22 mouse cellular contexts compared by ENCODE assay signal in genomic region chr6:146458436-146458835, GRCm38 (mm10). TPM values are rescaled to one million over a fixed set of nuclear protein-coding genes. Genes with fewer than 3 reads are reported as not detected.
DNase-seq lines count a peak whose midpoint lies in the region; ATAC-seq lines count a peak whose summit lies in the region.
"Had no signal": no experiment of that assay in that cellular context is flagged by ENCODE, and none has a peak within 500 bp of the region (broad histone marks: within the 10 kb centered on the region; RNA-seq: fewer than 3 reads in every experiment).

No protein-coding gene starts in this region.

- DNase-seq in forebrain, embryonic 14.5 days (ENCODE audit: low spot score): peak; percentile 24
- DNase-seq in hindbrain, embryonic 10.5 days (ENCODE audit: low spot score): no peak
- DNase-seq in midbrain, embryonic 14.5 days: peak; percentile 25
- peak; percentile 65 for DNase-seq in ZHBTc4 (ENCODE audit: low read depth, low spot score)
- no peak for DNase-seq in MN1 (ENCODE audit: low spot score)
- DNase-seq: adrenal gland, adult 2 months; adrenal gland, postnatal 25 days; B cell, adult 2 months; cerebellum, adult 2 months; cerebellum, postnatal 10 days; gastrocnemius, postnatal 36 days; heart, adult 18-20 months; heart, postnatal 10 days; kidney, adult 8-10 months had no signal

- H3K36me3 ChIP-seq in forebrain, embryonic 14.5 days (ENCODE audit: control insufficient read depth, insufficient read depth, low read length): no peaks in the 10 kb centered on the region
- no peaks in the 10 kb centered on the region for H3K36me3 ChIP-seq in forebrain, embryonic 15.5 days
- H3K36me3 ChIP-seq in hindbrain, embryonic 10.5 days: no peaks in the 10 kb centered on the region
- no peaks in the 10 kb centered on the region for H3K36me3 ChIP-seq in hindbrain, embryonic 12.5 days
- H3K36me3 ChIP-seq in midbrain, embryonic 14.5 days (ENCODE audit: control insufficient read depth, insufficient read depth, low read length): no peaks in the 10 kb centered on the region
- no peaks in the 10 kb centered on the region for H3K36me3 ChIP-seq in midbrain, embryonic 16.5 days (ENCODE audit: control insufficient read depth, insufficient read depth, low read length)
- H3K36me3 ChIP-seq: embryonic facial prominence, embryonic 10.5 days; heart, embryonic 10.5 days had no signal

- H3K27ac ChIP-seq in forebrain, embryonic 14.5 days (ENCODE audit: low read depth, low read length): no peak overlapping the region
- no peak overlapping the region for H3K27ac ChIP-seq in forebrain, embryonic 15.5 days (replicated peaks)
- H3K27ac ChIP-seq in hindbrain, embryonic 10.5 days: peak overlapping the region; percentile 47
- H3K27ac ChIP-seq in hindbrain, embryonic 12.5 days: no peak overlapping the region
- H3K27ac ChIP-seq in midbrain, embryonic 14.5 days (replicated peaks; ENCODE audit: low read depth, low read length): no peak overlapping the region
- no peak overlapping the region for H3K27ac ChIP-seq in midbrain, embryonic 16.5 days (ENCODE audit: low read length)
- H3K27ac ChIP-seq: embryonic facial prominence, embryonic 10.5 days; heart, embryonic 10.5 days had no signal

- no peaks in the 10 kb centered on the region for H3K27me3 ChIP-seq in forebrain, embryonic 14.5 days (replicated peaks; ENCODE audit: control insufficient read depth, insufficient read depth, low read length)
- no peaks in the 10 kb centered on the region for H3K27me3 ChIP-seq in forebrain, embryonic 15.5 days
- H3K27me3 ChIP-seq in hindbrain, embryonic 10.5 days (ENCODE audit: insufficient read depth, poor library complexity, severe bottlenecking): no peaks in the 10 kb centered on the region
- H3K27me3 ChIP-seq in hindbrain, embryonic 12.5 days: no peaks in the 10 kb centered on the region
- H3K27me3 ChIP-seq in midbrain, embryonic 14.5 days (ENCODE audit: control insufficient read depth, insufficient read depth, low read length): no peaks in the 10 kb centered on the region
- H3K27me3 ChIP-seq in midbrain, embryonic 16.5 days (ENCODE audit: control insufficient read depth, insufficient read depth, low read depth, low read length): no peaks in the 10 kb centered on the region

- H3K4me2 ChIP-seq in forebrain, embryonic 14.5 days (ENCODE audit: low read length): no peak overlapping the region
- H3K4me2 ChIP-seq in forebrain, embryonic 15.5 days (replicated peaks): no peak overlapping the region
- H3K4me2 ChIP-seq in hindbrain, embryonic 12.5 days (replicated peaks): no peak overlapping the region
- no peak overlapping the region for H3K4me2 ChIP-seq in midbrain, embryonic 14.5 days (ENCODE audit: low read length)
- no peak overlapping the region for H3K4me2 ChIP-seq in midbrain, embryonic 16.5 days (ENCODE audit: low read length)

- 0 out of 2 replicates have a peak, but pooled peaks cover 2% of the 10 kb centered on the region for H3K4me1 ChIP-seq in forebrain, embryonic 14.5 days (ENCODE audit: control insufficient read depth, insufficient read depth, low read length)
- peaks cover 6% of the 10 kb centered on the region for H3K4me1 ChIP-seq in forebrain, embryonic 15.5 days
- peaks cover 22% of the 10 kb centered on the region for H3K4me1 ChIP-seq in hindbrain, embryonic 10.5 days (replicated peaks)
- peaks cover 14% of the 10 kb centered on the region; the same call in 1 of the 2 replicates for H3K4me1 ChIP-seq in hindbrain, embryonic 12.5 days
- H3K4me1 ChIP-seq in midbrain, embryonic 14.5 days (ENCODE audit: control insufficient read depth, insufficient read depth, low read length): no peaks in the 10 kb centered on the region
- 0 out of 2 replicates have a peak, but pooled peaks cover 2% of the 10 kb centered on the region for H3K4me1 ChIP-seq in midbrain, embryonic 16.5 days (ENCODE audit: control insufficient read depth, insufficient read depth, low read length)

- no peak overlapping the region for H3K4me3 ChIP-seq in forebrain, embryonic 14.5 days (ENCODE audit: low read depth, low read length)
- no peak overlapping the region for H3K4me3 ChIP-seq in forebrain, embryonic 15.5 days
- H3K4me3 ChIP-seq in hindbrain, embryonic 10.5 days: no peak overlapping the region
- H3K4me3 ChIP-seq in hindbrain, embryonic 12.5 days: no peak overlapping the region
- H3K4me3 ChIP-seq in midbrain, embryonic 14.5 days (replicated peaks; ENCODE audit: low read depth, low read length): no peak overlapping the region
- H3K4me3 ChIP-seq in midbrain, embryonic 16.5 days (ENCODE audit: low read depth, low read length): no peak overlapping the region
- H3K4me3 ChIP-seq: embryonic facial prominence, embryonic 10.5 days; heart, embryonic 10.5 days had no signal

- no peak overlapping the region for H3K9ac ChIP-seq in forebrain, embryonic 14.5 days (ENCODE audit: low read length)
- H3K9ac ChIP-seq in forebrain, embryonic 15.5 days (replicated peaks): no peak overlapping the region
- no peak overlapping the region for H3K9ac ChIP-seq in hindbrain, embryonic 12.5 days
- no peak overlapping the region for H3K9ac ChIP-seq in midbrain, embryonic 14.5 days (replicated peaks; ENCODE audit: low read length)
- no peak overlapping the region for H3K9ac ChIP-seq in midbrain, embryonic 16.5 days (ENCODE audit: low read depth, low read length)

- H3K9me3 ChIP-seq in forebrain, embryonic 14.5 days (replicated peaks; ENCODE audit: control insufficient read depth, low read length): no peaks in the 10 kb centered on the region
- H3K9me3 ChIP-seq in forebrain, embryonic 15.5 days: no peaks in the 10 kb centered on the region
- no peaks in the 10 kb centered on the region for H3K9me3 ChIP-seq in hindbrain, embryonic 10.5 days
- no peaks in the 10 kb centered on the region for H3K9me3 ChIP-seq in hindbrain, embryonic 12.5 days (replicated peaks)
- H3K9me3 ChIP-seq in midbrain, embryonic 14.5 days (ENCODE audit: control insufficient read depth, low read length): no peaks in the 10 kb centered on the region
- no peaks in the 10 kb centered on the region for H3K9me3 ChIP-seq in midbrain, embryonic 16.5 days (replicated peaks; ENCODE audit: control insufficient read depth, low read length, poor library complexity, severe bottlenecking)
- H3K9me3 ChIP-seq: embryonic facial prominence, embryonic 10.5 days; heart, embryonic 10.5 days had no signal

- 19% methylated on average over 5 of the region's 5 CpGs for WGBS in forebrain, embryonic 14.5 days
- 14% methylated on average over 5 of the region's 5 CpGs for WGBS in forebrain, embryonic 15.5 days
- WGBS in hindbrain, embryonic 10.5 days: 30% methylated on average over 5 of the region's 5 CpGs
- WGBS in hindbrain, embryonic 12.5 days: 26% methylated on average over 5 of the region's 5 CpGs
- WGBS in midbrain, embryonic 14.5 days: 14% methylated on average over 5 of the region's 5 CpGs
- WGBS in midbrain, embryonic 16.5 days: 27% methylated on average over 5 of the region's 5 CpGs

- ATAC-seq in forebrain, embryonic 14.5 days: no peak
- no peak for ATAC-seq in forebrain, embryonic 15.5 days (replicated peaks)
- ATAC-seq in hindbrain, embryonic 12.5 days (ENCODE audit: low FRiP score): no peak
- no peak for ATAC-seq in midbrain, embryonic 14.5 days (ENCODE audit: low FRiP score, low TSS enrichment)
- ATAC-seq in midbrain, embryonic 16.5 days: no peak
- ATAC-seq: activated CD4-positive, CD25-positive, alpha-beta regulatory T cell, adult 4 months; CD4-positive, CD25-positive, alpha-beta regulatory T cell, adult 4 months; intestine, postnatal 0 days had no signal

RNA-seq across cellular contexts. Expression of gene Itpr2, which starts 43.6 kb away (rescaled TPM):
- polyA plus RNA-seq in forebrain, embryonic 14.5 days (2014; fragmentation: Nextera tagmentation; extraction: Ambion mirVana): 2.4 and 4.5 TPM in 2 replicates
- polyA plus RNA-seq in forebrain, embryonic 15.5 days (2015; fragmentation: Nextera tagmentation; extraction: Ambion mirVana): 4.2 and 5.1 TPM in 2 replicates
- 4.6 and 5.0 TPM in 2 replicates for polyA plus RNA-seq in hindbrain, embryonic 10.5 days (2016; fragmentation: Nextera tagmentation; extraction: Ambion mirVana)
- 7.4 and 8.0 TPM in 2 replicates for polyA plus RNA-seq in hindbrain, embryonic 12.5 days (2016; fragmentation: Nextera tagmentation; extraction: Ambion mirVana)
- 3.7 and 6.0 TPM in 2 replicates for polyA plus RNA-seq in midbrain, embryonic 14.5 days (2014; fragmentation: Nextera tagmentation; extraction: Ambion mirVana)
- polyA plus RNA-seq in midbrain, embryonic 16.5 days (2015; fragmentation: Nextera tagmentation; extraction: Ambion mirVana): 6.9 and 9.0 TPM in 2 replicates

Comparison
In these comparisons a context has a peak if more than half of its experiments do, and no peak if none do; other contexts are left out.
1. DNase-seq: peak in forebrain, embryonic 14.5 days (single experiment), midbrain, embryonic 14.5 days (single experiment) and ZHBTc4 (single experiment); none in hindbrain, embryonic 10.5 days (single experiment) and MN1 (single experiment).